Mouse (Mus musculus) kidney, adult 18-20 months (tissue): ENCODE results near the gene Vwa8.

Source experiments
- DNase-seq: peaks from one replicate; pipeline ENCODE4 v3.0.0; 2021

Gene Vwa8

GRCm38 (mm10) chr14:79151711-79152110 is 302.9 kb downstream of the Vwa8 start:
- no peak for DNase-seq

- no peak for DNase-seq
Observed at GRCm38 (mm10) chr14:79153896-79154295, 305.0 kb downstream of the Vwa8 start.

- DNase-seq, result no peak
Observed at GRCm38 (mm10) chr14:79154961-79155360, 306.1 kb downstream of the Vwa8 start.

DNA sequence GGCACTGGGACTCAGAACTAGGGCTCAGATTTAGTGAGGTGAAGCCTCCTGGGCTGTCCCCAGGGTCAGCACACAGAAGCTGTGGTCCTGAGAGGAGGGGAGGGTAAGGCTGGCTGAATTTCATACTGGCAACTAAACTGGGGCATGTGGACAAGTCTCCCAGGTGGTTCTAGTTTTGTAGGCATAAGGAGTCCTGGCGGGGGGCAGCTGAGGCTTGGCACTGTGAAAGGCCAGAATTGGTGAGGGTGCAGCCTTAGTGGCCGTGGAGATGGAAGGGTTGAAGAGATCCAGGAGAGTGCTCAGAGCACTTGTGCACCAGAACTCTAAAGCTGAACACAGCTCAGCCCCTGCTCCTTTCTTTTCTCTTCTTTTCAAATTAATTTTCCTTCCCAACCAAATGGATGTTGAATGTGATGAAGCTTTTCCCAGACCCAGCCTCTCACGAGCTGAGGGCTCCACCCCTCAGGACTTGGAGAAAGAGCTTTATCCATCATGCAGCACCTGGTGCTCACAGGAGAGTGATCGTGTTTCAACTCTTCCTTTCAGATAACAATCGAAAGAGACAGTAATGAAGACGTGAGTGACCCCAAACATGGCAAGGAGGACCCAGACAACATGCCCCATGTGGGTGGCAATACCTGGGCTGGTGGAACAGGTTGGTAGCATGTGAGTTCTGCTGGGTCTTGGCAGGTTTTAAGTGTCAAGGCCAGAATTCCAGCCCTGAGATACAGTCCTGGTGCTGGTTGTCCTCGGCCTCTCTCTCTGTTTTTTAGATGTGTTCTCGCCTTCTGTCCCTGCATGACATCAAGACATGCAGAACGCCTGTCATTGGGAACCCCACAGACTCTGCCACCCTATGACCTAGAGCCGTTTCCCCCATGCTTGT is 307.9 kb downstream of the Vwa8 start:
- DNase-seq, result no peak

DNA sequence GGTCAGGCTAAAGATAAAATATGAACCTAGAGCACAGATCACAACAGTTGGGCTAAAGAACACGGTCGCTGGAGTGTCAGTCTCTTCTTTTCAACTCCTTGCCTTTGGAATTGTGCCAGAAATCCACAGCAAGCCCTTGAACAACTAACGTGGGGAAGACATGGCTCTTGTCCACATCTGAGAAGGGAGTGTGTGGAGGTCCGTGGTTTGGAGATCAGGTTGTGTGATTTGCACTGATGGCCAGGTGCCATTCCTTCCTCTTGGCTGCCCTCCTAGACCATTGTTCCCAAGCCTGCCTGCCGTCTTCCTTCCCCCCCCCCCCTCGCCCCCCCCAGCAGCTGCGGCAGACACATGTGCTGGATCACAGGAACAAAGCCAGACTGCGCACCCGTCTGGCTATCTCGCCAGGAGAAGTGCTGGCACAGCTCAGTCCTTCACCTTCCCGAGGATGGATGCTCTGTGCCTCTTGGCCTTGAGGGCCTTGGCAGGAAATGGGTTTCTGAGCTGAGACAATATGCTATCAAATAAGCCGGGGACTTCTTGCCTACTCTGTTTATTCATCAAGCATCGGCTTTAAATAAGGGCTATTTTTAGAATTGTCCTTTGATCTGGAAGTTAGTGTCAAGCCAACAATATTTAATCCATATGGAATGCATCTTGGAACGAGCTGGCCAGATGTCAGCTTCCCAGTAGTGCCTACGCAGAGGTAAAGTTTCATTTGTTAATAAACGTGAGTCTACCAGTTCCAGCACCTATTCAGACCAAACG is 308.8 kb downstream of the Vwa8 start:
- DNase-seq, result peak; percentile 63

DNA sequence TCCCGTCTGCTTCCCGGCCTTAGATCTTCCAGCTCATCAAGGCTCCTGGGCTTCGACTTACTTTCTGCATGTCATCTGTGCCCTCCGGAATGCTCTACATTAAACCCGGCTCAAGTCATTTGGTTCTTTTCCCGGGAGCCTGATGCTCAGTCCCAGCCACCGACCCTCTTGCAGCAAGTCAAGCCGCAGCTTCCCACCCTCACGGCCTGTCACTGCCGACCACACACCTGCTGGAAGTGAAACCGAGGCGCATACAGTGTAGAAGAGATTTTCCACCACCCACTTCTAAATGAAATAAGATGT is 309.3 kb downstream of the Vwa8 start:
- DNase-seq, result no peak

DNA sequence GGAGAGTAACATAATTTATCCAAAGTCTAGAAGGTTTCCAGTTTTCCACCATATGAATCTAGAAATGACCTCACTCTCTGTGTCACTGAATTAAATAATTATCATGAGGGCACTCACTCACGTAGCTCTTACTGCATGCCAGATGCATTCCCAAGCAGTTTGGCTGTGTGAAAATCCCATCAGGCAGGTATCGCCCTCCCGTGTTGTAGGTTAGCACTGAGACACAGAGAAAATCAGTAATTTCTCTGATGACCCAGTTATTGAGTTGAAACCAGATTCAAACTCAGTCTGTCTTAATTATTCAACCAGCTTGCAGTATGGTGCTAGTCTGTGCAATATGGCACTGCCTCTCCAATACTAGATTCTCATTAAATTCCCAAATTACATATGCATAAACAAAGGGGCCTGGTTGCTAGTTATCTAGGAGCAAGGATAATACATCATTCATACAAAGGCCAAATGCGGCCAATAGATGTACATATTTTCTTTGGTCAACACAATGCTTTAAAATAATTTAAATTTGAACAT is 309.9 kb downstream of the Vwa8 start:
- DNase-seq, result no peak

GRCm38 (mm10) chr14:79159451-79159850 is 310.6 kb downstream of the Vwa8 start:
- DNase-seq, result no peak

DNA sequence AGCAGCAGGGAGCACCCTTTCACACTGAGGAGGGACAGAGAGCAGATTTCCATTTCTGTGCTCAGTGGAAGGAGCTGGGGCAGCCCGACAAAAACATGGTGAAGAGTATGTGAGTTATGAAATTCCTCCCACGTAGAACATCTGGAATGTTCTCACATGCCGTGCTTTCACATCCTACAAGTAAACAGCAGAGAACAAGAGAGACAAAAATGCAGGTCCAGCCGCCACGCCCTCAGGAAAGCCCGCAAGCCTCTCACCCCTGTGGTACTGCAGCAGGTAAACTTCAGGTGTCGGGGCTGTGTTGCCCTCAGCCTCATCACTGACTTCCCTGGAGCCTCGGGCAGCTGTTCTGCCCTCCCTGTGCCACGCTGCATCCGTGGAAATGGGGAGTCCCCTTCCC is 311.6 kb downstream of the Vwa8 start:
- no peak for DNase-seq

- no peak for DNase-seq
Observed at GRCm38 (mm10) chr14:79160966-79161365, 312.1 kb downstream of the Vwa8 start.

DNA sequence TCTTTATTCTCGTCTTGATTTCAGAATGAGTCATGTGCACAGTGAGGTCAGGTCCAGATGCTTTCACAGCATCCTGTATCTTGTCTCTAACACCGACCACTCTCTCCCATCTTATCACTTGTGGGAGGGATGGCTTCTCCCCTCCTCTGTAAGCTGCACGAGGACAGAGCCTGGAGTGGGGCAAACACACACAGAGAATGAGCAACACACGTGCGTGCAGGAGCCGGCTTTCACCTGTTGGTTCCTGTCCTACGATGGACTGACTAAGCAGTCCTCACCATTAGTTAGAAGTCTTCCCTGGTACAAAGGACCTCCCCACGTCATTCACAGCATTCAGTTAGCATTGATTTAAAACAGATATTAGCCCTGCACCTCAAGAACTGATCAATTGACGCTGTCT is 312.9 kb downstream of the Vwa8 start:
- no peak for DNase-seq

DNA sequence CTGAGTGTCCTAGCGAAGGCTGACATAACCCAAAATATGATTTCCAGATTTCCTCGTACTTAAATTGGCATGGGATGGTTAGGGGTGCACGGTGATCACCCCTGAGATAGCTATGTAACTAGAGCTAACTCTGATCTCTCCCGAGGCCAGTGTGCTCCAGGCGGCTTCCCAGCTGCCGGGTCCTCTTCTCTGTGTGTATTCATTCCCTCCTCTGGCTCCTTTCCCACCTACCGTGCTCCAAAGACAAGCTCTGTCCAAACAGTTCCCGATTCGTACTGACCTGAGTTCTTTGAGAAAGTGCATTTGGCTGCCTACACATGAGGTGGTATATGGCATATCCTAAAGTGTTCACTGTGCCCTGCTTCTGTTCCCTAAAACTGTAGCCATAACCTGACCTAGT is 313.8 kb downstream of the Vwa8 start:
- DNase-seq, result no peak

GRCm38 (mm10) chr14:79164334-79164733 is 315.5 kb downstream of the Vwa8 start:
- peak; percentile 40 for DNase-seq

DNA sequence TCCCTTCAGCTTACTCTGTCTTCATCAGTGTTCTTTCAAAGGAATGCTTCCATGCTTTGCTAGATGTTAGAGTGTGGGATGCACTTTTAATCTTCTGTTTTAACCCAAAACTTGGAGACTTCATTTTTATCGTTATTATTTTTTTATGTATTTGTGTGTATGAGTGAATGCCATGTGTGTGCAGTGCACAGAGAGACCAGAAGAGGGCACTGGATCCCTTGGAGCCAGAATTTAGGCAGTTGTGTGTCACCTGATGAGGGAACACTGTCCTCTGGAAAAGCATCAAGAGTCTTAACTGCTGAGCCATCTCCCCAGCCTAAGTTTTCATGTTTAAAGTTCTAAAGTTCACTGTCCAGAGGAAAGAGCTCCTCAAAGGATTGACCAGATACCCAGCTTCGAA is 316.1 kb downstream of the Vwa8 start:
- no peak for DNase-seq

GRCm38 (mm10) chr14:79174526-79174925 is 325.7 kb downstream of the Vwa8 start:
- no peak for DNase-seq

GRCm38 (mm10) chr14:79177754-79178153 is 328.9 kb downstream of the Vwa8 start:
- no peak for DNase-seq

DNA sequence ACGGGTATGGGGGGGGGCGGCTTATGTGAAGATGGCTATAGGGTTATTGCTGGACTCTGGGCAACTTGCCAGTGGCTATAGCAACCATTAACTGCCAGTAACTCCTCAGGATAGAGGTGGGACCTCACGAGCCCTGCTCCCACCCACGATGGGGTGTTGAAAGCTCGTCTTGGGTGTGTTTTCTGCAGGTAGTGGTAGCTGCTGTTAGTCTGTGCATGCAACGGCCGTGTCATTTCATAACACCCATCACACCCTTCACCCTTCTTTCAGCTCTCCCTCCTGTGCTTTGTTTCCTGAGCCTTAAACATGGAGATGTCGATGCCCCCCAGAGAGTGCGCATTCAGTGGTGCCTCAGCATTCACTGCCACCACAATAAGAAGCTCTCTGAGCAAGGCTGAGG is 329.4 kb downstream of the Vwa8 start:
- no peak for DNase-seq

DNA sequence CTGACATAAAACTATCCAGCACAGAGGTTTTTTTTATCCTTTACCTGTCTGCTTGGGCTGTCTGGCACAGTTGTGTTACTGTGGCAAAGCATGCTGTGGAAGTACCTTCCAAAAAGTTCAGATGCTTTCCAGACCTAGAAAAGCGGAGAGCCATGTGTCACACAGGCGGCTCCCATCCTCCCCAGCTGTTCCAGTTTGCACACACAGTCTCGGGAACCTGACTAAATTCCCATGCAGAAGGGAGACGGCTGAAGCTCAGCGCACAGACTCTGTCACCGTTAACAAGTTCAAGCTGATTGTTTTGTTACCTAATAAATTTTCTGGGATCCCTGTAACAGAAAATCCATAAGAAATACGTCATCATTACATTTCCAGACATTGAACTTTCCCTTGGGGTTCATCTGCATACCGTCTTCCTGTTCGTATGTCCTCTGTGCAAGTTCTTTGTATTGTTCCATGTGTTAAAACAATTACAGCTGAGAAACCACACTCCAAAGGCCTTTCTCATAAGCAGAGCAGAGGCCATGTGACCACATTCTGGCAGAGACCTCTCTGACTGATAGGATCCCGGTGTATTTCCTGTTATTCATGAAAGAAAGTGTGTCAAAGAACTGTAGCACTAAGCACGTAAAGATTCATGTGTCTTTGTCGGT is 331.4 kb downstream of the Vwa8 start:
- DNase-seq, result no peak

GRCm38 (mm10) chr14:79181748-79182147 is 332.9 kb downstream of the Vwa8 start:
- DNase-seq, result no peak

- DNase-seq, result no peak
Observed at GRCm38 (mm10) chr14:79182801-79183200, 333.9 kb downstream of the Vwa8 start.

DNA sequence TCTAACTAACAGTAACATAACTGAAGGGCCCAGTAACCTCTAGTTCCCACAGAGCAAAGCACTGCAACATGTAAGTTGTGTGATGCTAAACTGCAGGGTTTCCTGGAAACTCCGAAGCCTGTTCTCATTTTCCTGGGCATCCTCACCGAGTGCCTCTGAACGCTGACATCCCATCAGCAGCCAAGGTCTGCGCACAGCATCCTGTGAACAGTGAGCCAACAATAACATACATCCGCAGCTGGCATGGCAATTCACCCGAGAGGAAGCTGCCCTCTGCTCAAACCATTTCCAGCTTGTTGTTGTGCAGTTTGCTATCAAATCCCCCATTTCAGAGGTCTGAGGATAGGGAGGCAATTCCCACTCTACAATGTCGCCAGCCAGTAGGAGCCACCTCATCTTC is 334.4 kb downstream of the Vwa8 start:
- no peak for DNase-seq

DNA sequence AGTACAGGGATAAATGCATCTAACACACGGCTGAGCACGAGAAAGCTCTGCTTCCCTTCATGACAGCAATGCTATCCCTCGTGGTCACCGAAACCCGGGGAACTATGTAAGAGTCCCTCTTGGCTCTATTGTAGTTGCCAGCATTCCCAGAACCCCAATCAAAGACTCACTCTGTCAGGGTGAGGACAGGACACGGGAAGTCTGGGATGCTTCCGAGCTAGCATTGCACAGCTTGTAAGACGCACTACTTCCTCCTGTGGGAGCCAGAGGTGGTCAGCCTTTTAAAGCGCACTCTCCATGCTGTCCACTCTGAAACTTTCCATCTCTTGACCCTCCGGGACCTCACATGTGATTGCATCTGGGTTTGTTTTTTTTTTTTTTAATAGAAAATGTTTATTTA is 335.2 kb downstream of the Vwa8 start:
- DNase-seq, result peak; percentile 16

DNA sequence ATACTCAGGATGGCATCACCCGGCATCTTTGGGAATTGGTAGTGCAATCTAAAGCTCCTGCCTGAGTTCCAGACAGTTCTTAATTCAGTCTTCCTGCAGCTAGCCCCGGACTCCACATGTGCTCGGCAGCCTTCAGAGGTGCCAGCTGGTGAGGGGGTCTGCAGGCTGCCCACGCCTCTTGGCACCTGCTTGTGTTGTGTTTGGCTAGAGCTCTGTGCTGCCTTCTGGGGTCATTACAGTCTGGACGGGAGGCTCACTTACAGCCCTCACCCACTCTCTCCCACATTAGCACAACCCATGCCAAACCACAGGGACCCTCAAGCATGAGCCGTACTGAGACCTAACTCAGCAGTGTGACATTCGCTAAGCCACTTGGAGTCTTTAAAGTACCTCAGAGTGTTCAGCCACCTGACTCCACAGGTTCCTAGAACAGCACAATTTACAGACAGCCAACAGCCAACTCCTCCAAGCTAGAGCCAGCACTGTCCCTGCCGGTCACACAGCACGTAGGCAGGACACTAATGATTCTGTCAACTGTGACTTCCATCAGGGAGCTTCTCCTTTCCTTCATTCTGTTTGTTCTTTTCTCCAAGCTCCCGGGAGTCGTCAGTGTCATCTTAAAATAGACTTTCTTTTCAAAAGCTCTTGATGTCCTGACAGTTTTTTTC is 336.3 kb downstream of the Vwa8 start:
- no peak for DNase-seq
